Mouse (Mus musculus): ENCODE measurements at regions not wholly inside any gene's neighbourhood (a gene's known extent, or its start where the extent isn't known, plus 50 kb on each side); places are given as distances from the start of the nearest gene placed in this dataset.
A peak's percentile ranks its signal among the peaks of the same experiment; 100 is the strongest.

GRCm38 (mm10) chr5:119213196-119213595, 457.3 kb upstream of the Tbx3 start:
- TF ChIP-seq CTCF (IDR thresholded peaks at IDR 0.05; ENCODE audit: extremely low read depth, insufficient read depth, low read length) (no peak), POLR2A (IDR thresholded peaks at IDR 0.05; ENCODE audit: extremely low read depth, insufficient read depth, low read length) (no peak)
- Histone ChIP-seq H3K27ac (ENCODE audit: insufficient read depth, low read length) (no peak overlapping the region), H3K4me3 (ENCODE audit: insufficient read depth, low read length) (no peak overlapping the region), H3K4me1 (ENCODE audit: control insufficient read depth, insufficient read depth, low read length) (no peaks in the 10 kb centered on the region)

DNA sequence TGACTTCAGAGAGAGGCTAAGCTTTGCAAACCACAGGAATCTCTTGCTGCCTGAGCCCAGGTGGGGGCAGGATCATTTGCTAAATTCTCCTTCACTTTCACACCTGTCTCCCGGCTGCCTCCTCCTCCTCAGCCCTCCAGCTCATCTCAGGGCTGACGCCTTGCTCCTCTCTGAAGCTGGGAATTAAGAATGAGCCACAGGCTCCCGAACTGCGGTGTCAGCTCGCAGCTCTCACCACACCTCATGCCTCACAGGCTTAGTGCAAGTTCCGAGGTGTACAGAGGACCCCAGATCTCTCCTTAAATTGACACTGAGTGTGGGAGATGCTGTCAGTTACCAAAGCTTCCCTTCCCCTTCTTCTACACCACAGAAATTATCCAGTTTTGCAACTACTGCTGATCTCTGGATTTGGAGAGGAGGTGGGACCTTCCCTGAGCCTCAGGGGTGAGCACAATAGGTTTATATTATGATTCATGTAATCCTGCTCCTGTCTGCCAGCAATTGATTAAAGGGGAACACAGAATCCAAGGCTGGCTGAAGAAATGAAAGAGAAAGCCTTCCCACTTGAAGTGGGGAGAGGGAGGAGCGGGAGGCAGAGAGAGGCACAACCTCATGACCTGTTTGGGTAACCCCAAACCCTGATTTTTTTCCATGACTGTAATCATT, 456.6 kb upstream of the Tbx3 start:
- Histone ChIP-seq H3K4me1 (ENCODE audit: control insufficient read depth, insufficient read depth, low read length) (no peaks in the 10 kb centered on the region), H3K27ac (ENCODE audit: insufficient read depth, low read length) (no peak overlapping the region), H3K4me3 (ENCODE audit: insufficient read depth, low read length) (no peak overlapping the region)
- TF ChIP-seq POLR2A (IDR thresholded peaks at IDR 0.05; ENCODE audit: extremely low read depth, insufficient read depth, low read length) (no peak), CTCF (IDR thresholded peaks at IDR 0.05; ENCODE audit: extremely low read depth, insufficient read depth, low read length) (no peak)

- H3K4me3 ChIP-seq (ENCODE audit: insufficient read depth, low read length): no peak overlapping the region
- no peaks in the 10 kb centered on the region for H3K4me1 ChIP-seq (ENCODE audit: control insufficient read depth, insufficient read depth, low read length)
- no peak for TF ChIP-seq POLR2A (IDR thresholded peaks at IDR 0.05; ENCODE audit: extremely low read depth, insufficient read depth, low read length)
- TF ChIP-seq CTCF (IDR thresholded peaks at IDR 0.05; ENCODE audit: extremely low read depth, insufficient read depth, low read length): 0 out of 2 replicates have a peak, but pooled peaks have one; percentile 18
- H3K27ac ChIP-seq (ENCODE audit: insufficient read depth, low read length): no peak overlapping the region
Observed at GRCm38 (mm10) chr5:119214937-119215336, 455.5 kb upstream of the Tbx3 start.

DNA sequence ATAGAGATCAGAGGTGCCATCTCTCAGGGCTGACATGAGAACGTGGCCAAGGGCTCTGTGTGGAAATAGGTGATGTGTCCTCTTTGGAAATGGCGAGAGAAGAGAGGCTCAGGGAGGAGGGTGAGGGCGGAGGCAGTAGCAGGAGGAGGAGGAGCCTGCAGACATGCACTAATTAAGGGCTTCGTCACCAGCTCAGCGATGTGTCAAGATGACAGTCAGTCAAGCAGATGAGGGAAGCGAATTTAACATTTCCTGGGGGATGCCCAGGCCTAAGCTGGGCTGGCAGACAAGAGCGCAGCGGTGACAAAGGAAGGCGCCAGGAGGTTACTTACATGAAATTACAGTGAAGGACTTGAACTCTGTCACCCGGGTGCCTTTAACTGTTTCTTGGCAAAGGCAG, 455.1 kb upstream of the Tbx3 start:
- H3K4me3 ChIP-seq (ENCODE audit: insufficient read depth, low read length): no peak overlapping the region
- no peak overlapping the region for H3K27ac ChIP-seq (ENCODE audit: insufficient read depth, low read length)
- TF ChIP-seq POLR2A (IDR thresholded peaks at IDR 0.05; ENCODE audit: extremely low read depth, insufficient read depth, low read length) (no peak), CTCF (IDR thresholded peaks at IDR 0.05; ENCODE audit: extremely low read depth, insufficient read depth, low read length) (no peak)
- no peaks in the 10 kb centered on the region for H3K4me1 ChIP-seq (ENCODE audit: control insufficient read depth, insufficient read depth, low read length)

DNA sequence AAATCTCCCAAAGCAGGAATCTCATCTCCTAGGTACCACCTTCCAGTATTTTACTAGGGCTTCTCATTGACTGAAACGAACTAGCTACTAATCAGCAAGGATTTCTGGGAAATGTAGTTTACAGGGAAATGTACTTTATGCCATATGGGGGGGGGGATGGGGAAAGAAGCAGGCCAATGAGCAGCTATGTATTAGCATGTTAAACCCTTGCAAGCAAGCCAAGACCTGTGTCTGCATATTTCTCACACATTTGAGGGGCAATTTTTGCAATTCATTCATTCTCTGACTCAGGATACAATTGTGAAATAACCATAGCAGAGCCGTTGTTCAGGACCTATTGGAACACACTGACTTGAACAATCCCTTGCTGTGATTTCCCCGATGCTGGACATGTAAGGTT, 454.3 kb upstream of the Tbx3 start:
- TF ChIP-seq CTCF (IDR thresholded peaks at IDR 0.05; ENCODE audit: extremely low read depth, insufficient read depth, low read length): no peak
- TF ChIP-seq POLR2A (IDR thresholded peaks at IDR 0.05; ENCODE audit: extremely low read depth, insufficient read depth, low read length): no peak
- H3K27ac ChIP-seq (ENCODE audit: insufficient read depth, low read length): no peak overlapping the region
- H3K4me3 ChIP-seq (ENCODE audit: insufficient read depth, low read length): no peak overlapping the region
- no peaks in the 10 kb centered on the region for H3K4me1 ChIP-seq (ENCODE audit: control insufficient read depth, insufficient read depth, low read length)

GRCm38 (mm10) chr5:119217077-119217476, 453.4 kb upstream of the Tbx3 start:
- no peak for TF ChIP-seq CTCF (IDR thresholded peaks at IDR 0.05; ENCODE audit: extremely low read depth, insufficient read depth, low read length)
- no peak for TF ChIP-seq POLR2A (IDR thresholded peaks at IDR 0.05; ENCODE audit: extremely low read depth, insufficient read depth, low read length)
- H3K27ac ChIP-seq (ENCODE audit: insufficient read depth, low read length): no peak overlapping the region
- no peak overlapping the region for H3K4me3 ChIP-seq (ENCODE audit: insufficient read depth, low read length)
- H3K4me1 ChIP-seq (ENCODE audit: control insufficient read depth, insufficient read depth, low read length): no peaks in the 10 kb centered on the region

DNA sequence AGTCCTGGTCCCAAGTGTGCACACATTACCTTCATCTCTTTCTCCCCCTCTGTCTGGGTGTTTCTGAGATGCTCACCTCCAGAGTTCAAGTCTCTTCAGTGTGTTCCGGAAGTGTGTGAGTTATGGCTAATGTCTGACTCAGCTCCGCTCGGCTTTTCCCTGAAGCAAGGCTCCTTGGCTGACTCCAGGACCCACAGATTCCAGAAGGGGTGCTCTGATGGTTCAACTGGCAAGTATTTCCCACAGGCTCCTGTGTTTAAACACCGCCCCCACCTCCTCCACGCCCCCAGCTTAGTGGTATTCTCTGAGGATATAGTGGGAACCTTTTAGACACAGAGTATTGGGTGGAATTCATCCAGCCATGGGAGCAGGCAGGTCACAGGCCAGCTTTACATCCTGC, 441.8 kb upstream of the Tbx3 start:
- Histone ChIP-seq H3K4me1 (ENCODE audit: control insufficient read depth, insufficient read depth, low read length) (no peaks in the 10 kb centered on the region), H3K4me3 (ENCODE audit: insufficient read depth, low read length) (no peak overlapping the region), H3K27ac (ENCODE audit: insufficient read depth, low read length) (no peak overlapping the region)
- no peak for TF ChIP-seq POLR2A (IDR thresholded peaks at IDR 0.05; ENCODE audit: extremely low read depth, insufficient read depth, low read length)
- TF ChIP-seq CTCF (IDR thresholded peaks at IDR 0.05; ENCODE audit: extremely low read depth, insufficient read depth, low read length): no peak

GRCm38 (mm10) chr5:119232941-119233340, 437.5 kb upstream of the Tbx3 start:
- no peak overlapping the region for H3K4me3 ChIP-seq (ENCODE audit: insufficient read depth, low read length)
- no peak overlapping the region for H3K27ac ChIP-seq (ENCODE audit: insufficient read depth, low read length)
- no peak for TF ChIP-seq POLR2A (IDR thresholded peaks at IDR 0.05; ENCODE audit: extremely low read depth, insufficient read depth, low read length)
- no peak for TF ChIP-seq CTCF (IDR thresholded peaks at IDR 0.05; ENCODE audit: extremely low read depth, insufficient read depth, low read length)
- H3K4me1 ChIP-seq (ENCODE audit: control insufficient read depth, insufficient read depth, low read length): no peaks in the 10 kb centered on the region

- H3K4me3 ChIP-seq (ENCODE audit: insufficient read depth, low read length): no peak overlapping the region
- no peaks in the 10 kb centered on the region for H3K4me1 ChIP-seq (ENCODE audit: control insufficient read depth, insufficient read depth, low read length)
- TF ChIP-seq CTCF (IDR thresholded peaks at IDR 0.05; ENCODE audit: extremely low read depth, insufficient read depth, low read length): no peak
- TF ChIP-seq POLR2A (IDR thresholded peaks at IDR 0.05; ENCODE audit: extremely low read depth, insufficient read depth, low read length): no peak
- no peak overlapping the region for H3K27ac ChIP-seq (ENCODE audit: insufficient read depth, low read length)
Observed at GRCm38 (mm10) chr5:119235884-119236283, 434.6 kb upstream of the Tbx3 start.

- H3K27ac ChIP-seq (ENCODE audit: insufficient read depth, low read length): peak overlapping the region; percentile 42; the same call in 1 of the 2 replicates
- peaks cover 3% of the 10 kb centered on the region; the same call in 1 of the 2 replicates for H3K4me1 ChIP-seq (ENCODE audit: control insufficient read depth, insufficient read depth, low read length)
- H3K4me3 ChIP-seq (ENCODE audit: insufficient read depth, low read length): peak overlapping the region; percentile 33
- TF ChIP-seq POLR2A (IDR thresholded peaks at IDR 0.05; ENCODE audit: extremely low read depth, insufficient read depth, low read length): no peak
- no peak for TF ChIP-seq CTCF (IDR thresholded peaks at IDR 0.05; ENCODE audit: extremely low read depth, insufficient read depth, low read length)
Observed at GRCm38 (mm10) chr5:119246824-119247223, 423.6 kb upstream of the Tbx3 start.
